Mouse (Mus musculus): ENCODE results near the gene Ypel2. TPM values are rescaled to one million over a fixed set of nuclear protein-coding genes. Genes with fewer than 3 reads are reported as not detected.

Gene Ypel2
- polyA plus RNA-seq, 1 experiment: 4.7 TPM

- Histone ChIP-seq H3K4me1 (ENCODE audit: control insufficient read depth, insufficient read depth, low read length) (peaks cover 2% of the 10 kb centered on the region; the same call in 1 of the 2 replicates), H3K4me3 (replicated peaks; ENCODE audit: control insufficient read depth, low read depth, low read length) (no peak overlapping the region), H3K27ac (ENCODE audit: control insufficient read depth, insufficient read depth, low read depth, low read length, poor library complexity) (no peak overlapping the region)
- TF ChIP-seq CTCF (IDR thresholded peaks at IDR 0.05; ENCODE audit: control insufficient read depth, insufficient read depth, low read length) (no peak), POLR2A (IDR thresholded peaks at IDR 0.05; ENCODE audit: borderline replicate concordance, control insufficient read depth, low read depth, low read length) (no peak)
- WGBS: 82% methylated on average over 15 of the region's 15 CpGs
Observed at GRCm38 (mm10) chr11:86954616-86955270, 38.8 kb downstream of the Ypel2 start.

DNA sequence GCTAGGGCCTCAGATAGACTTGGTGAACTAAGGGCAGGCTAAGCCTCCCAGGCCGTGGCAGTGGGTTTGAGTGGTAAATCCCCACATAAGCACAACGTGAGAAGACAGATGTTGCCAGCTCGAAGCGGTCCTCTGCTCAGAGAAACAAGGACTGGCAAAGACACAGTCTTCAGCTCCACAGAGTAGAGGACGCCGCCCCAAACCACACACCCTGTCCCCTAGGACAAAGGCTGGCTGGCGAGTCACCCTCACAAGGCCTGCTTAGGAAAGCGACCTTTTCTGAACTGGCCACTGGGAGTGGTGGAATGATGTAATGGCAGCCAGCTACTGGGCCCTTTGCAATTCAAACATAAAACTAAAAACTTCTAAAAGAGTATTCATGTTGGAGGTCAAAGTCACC is 40.4 kb downstream of the Ypel2 start:
- no peak for TF ChIP-seq POLR2A (IDR thresholded peaks at IDR 0.05; ENCODE audit: borderline replicate concordance, control insufficient read depth, low read depth, low read length)
- TF ChIP-seq CTCF (IDR thresholded peaks at IDR 0.05; ENCODE audit: control insufficient read depth, insufficient read depth, low read length): no peak
- Histone ChIP-seq H3K4me3 (replicated peaks; ENCODE audit: control insufficient read depth, low read depth, low read length) (no peak overlapping the region), H3K4me1 (ENCODE audit: control insufficient read depth, insufficient read depth, low read length) (peaks cover 2% of the 10 kb centered on the region; the same call in 1 of the 2 replicates), H3K27ac (ENCODE audit: control insufficient read depth, insufficient read depth, low read depth, low read length, poor library complexity) (no peak overlapping the region)
- WGBS: 70% methylated on average over 8 of the region's 8 CpGs

DNA sequence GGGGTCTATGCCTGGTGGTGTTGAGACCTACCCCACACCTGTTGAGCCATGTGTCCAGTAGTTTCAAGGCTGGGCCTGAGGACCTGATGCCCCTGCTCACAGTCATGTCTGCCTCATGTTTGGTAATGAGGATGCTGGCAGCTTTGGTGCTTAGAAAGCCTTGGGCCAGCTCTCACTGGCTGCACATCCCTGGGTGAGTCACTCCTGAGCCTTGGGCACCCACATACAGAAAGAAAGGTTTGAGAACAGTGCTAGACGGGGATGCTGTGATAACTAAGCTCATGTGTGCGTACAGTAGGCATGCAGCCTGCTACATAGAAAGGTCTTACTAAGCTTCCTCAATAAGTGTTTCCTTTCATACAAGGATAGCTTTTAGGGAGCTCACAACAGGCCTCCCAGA is 40.8 kb downstream of the Ypel2 start:
- no peak overlapping the region for H3K4me3 ChIP-seq (replicated peaks; ENCODE audit: control insufficient read depth, low read depth, low read length)
- no peak overlapping the region for H3K27ac ChIP-seq (ENCODE audit: control insufficient read depth, insufficient read depth, low read depth, low read length, poor library complexity)
- 89% methylated on average over 2 of the region's 2 CpGs for WGBS
- no peak for TF ChIP-seq CTCF (IDR thresholded peaks at IDR 0.05; ENCODE audit: control insufficient read depth, insufficient read depth, low read length)
- no peak for TF ChIP-seq POLR2A (IDR thresholded peaks at IDR 0.05; ENCODE audit: borderline replicate concordance, control insufficient read depth, low read depth, low read length)
- peaks cover 2% of the 10 kb centered on the region; the same call in 1 of the 2 replicates for H3K4me1 ChIP-seq (ENCODE audit: control insufficient read depth, insufficient read depth, low read length)

- Histone ChIP-seq H3K4me1 (ENCODE audit: control insufficient read depth, insufficient read depth, low read length) (peaks cover 2% of the 10 kb centered on the region; the same call in 1 of the 2 replicates), H3K4me3 (replicated peaks; ENCODE audit: control insufficient read depth, low read depth, low read length) (no peak overlapping the region), H3K27ac (ENCODE audit: control insufficient read depth, insufficient read depth, low read depth, low read length, poor library complexity) (no peak overlapping the region)
- 91% methylated on average over 8 of the region's 8 CpGs for WGBS
- no peak for TF ChIP-seq POLR2A (IDR thresholded peaks at IDR 0.05; ENCODE audit: borderline replicate concordance, control insufficient read depth, low read depth, low read length)
- TF ChIP-seq CTCF (IDR thresholded peaks at IDR 0.05; ENCODE audit: control insufficient read depth, insufficient read depth, low read length): no peak
Observed at GRCm38 (mm10) chr11:86951672-86952071, 41.8 kb downstream of the Ypel2 start.

GRCm38 (mm10) chr11:86950491-86950890 is 43.0 kb downstream of the Ypel2 start:
- H3K4me1 ChIP-seq (ENCODE audit: control insufficient read depth, insufficient read depth, low read length): no peaks in the 10 kb centered on the region
- TF ChIP-seq CTCF (IDR thresholded peaks at IDR 0.05; ENCODE audit: control insufficient read depth, insufficient read depth, low read length): no peak
- no peak for TF ChIP-seq POLR2A (IDR thresholded peaks at IDR 0.05; ENCODE audit: borderline replicate concordance, control insufficient read depth, low read depth, low read length)
- no peak overlapping the region; the same call in 1 of the 2 replicates for H3K27ac ChIP-seq (ENCODE audit: control insufficient read depth, insufficient read depth, low read depth, low read length, poor library complexity)
- WGBS: 50% methylated on average over 3 of the region's 3 CpGs
- no peak overlapping the region for H3K4me3 ChIP-seq (replicated peaks; ENCODE audit: control insufficient read depth, low read depth, low read length)

GRCm38 (mm10) chr11:86949951-86950441 is 43.5 kb downstream of the Ypel2 start:
- TF ChIP-seq CTCF (IDR thresholded peaks at IDR 0.05; ENCODE audit: control insufficient read depth, insufficient read depth, low read length) (no peak), POLR2A (IDR thresholded peaks at IDR 0.05; ENCODE audit: borderline replicate concordance, control insufficient read depth, low read depth, low read length) (no peak)
- Histone ChIP-seq H3K4me1 (ENCODE audit: control insufficient read depth, insufficient read depth, low read length) (no peaks in the 10 kb centered on the region), H3K4me3 (replicated peaks; ENCODE audit: control insufficient read depth, low read depth, low read length) (no peak overlapping the region), H3K27ac (ENCODE audit: control insufficient read depth, insufficient read depth, low read depth, low read length, poor library complexity) (no peak overlapping the region)
- WGBS: 54% methylated on average over 9 of the region's 9 CpGs

DNA sequence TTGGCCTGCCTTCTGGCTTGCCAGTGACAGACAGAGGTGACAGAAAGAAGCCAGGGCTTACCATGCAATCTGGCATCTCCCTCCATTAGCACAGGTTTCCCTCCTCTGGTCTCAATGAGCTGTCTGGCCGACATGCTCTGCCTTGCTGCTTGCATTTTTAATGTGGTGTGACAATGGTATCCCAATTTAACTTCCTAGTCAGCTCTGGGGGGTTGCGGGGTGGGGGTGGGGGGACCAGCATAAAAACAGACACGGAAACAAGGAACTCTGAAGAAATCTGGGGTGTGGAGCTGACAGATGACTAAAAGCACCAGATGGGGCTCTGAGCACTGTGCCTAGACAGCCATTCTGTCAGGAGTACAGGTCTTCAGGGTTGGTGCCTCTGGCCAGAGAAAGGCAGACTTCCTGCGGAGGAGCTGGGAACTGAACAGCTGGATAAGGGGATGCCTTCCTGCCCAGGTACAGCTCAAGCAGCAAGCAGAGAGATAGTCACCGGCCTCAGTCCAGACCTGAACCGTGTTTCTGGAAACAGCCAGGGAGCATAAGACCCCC is 46.8 kb downstream of the Ypel2 start:
- Histone ChIP-seq H3K27ac (ENCODE audit: control insufficient read depth, insufficient read depth, low read depth, low read length, poor library complexity) (no peak overlapping the region), H3K4me1 (ENCODE audit: control insufficient read depth, insufficient read depth, low read length) (no peaks in the 10 kb centered on the region), H3K4me3 (replicated peaks; ENCODE audit: control insufficient read depth, low read depth, low read length) (no peak overlapping the region)
- 75% methylated on average over 6 of the region's 6 CpGs for WGBS
- TF ChIP-seq CTCF (IDR thresholded peaks at IDR 0.05; ENCODE audit: control insufficient read depth, insufficient read depth, low read length): no peak

GRCm38 (mm10) chr11:86945933-86946332 is 47.6 kb downstream of the Ypel2 start:
- Histone ChIP-seq H3K4me1 (ENCODE audit: control insufficient read depth, insufficient read depth, low read length) (no peaks in the 10 kb centered on the region), H3K27ac (ENCODE audit: control insufficient read depth, insufficient read depth, low read depth, low read length, poor library complexity) (no peak overlapping the region), H3K4me3 (replicated peaks; ENCODE audit: control insufficient read depth, low read depth, low read length) (no peak overlapping the region)
- TF ChIP-seq CTCF (IDR thresholded peaks at IDR 0.05; ENCODE audit: control insufficient read depth, insufficient read depth, low read length) (no peak), POLR2A (IDR thresholded peaks at IDR 0.05; ENCODE audit: borderline replicate concordance, control insufficient read depth, low read depth, low read length) (no peak)
- WGBS: 79% methylated on average over 6 of the region's 6 CpGs
